Mouse (Mus musculus): Measurements from ENCODE around the gene Tex30. TPM values are rescaled to one million over a fixed set of nuclear protein-coding genes. Genes with fewer than 3 reads are reported as not detected.

The Tex30 gene
- polyA plus RNA-seq, 1 experiment from 2014 or later: 41.3 TPM

Other genes with a start within 250 kb of the Tex30 start
- gene Tpp2, start 168.8 kb downstream of the Tex30 start, polyA plus RNA-seq (2015; fragmentation: Nextera tagmentation; extraction: Ambion mirVana): 51.6 and 54.7 TPM in 2 replicates
- gene Mettl21c, start 82.4 kb downstream of the Tex30 start, polyA plus RNA-seq (2015; fragmentation: Nextera tagmentation; extraction: Ambion mirVana): 2.0 TPM in 2 replicates
- gene Gm8251, start 40.5 kb downstream of the Tex30 start, polyA plus RNA-seq (2015; fragmentation: Nextera tagmentation; extraction: Ambion mirVana): 0.05 TPM in 1 of 2 replicates, not detected in the other
- 26.8 and 29.1 TPM in 2 replicates for gene Kdelc1, start 16.4 kb upstream of the Tex30 start, polyA plus RNA-seq (2015; fragmentation: Nextera tagmentation; extraction: Ambion mirVana)
- gene Bivm, start 16.5 kb upstream of the Tex30 start, polyA plus RNA-seq (2015; fragmentation: Nextera tagmentation; extraction: Ambion mirVana): 29.4 and 30.4 TPM in 2 replicates
- gene Ercc5, start 45.3 kb upstream of the Tex30 start, polyA plus RNA-seq (2015; fragmentation: Nextera tagmentation; extraction: Ambion mirVana): 25.2 and 27.7 TPM in 2 replicates
- not detected in 2 replicates for gene Mettl21e, start 116.5 kb upstream of the Tex30 start, polyA plus RNA-seq (2015; fragmentation: Nextera tagmentation; extraction: Ambion mirVana)

All from hindbrain, embryonic 15.5 days (tissue).